Mouse (Mus musculus): Measurements from ENCODE around the gene Tnrc6b. TPM values are rescaled to one million over a fixed set of nuclear protein-coding genes. Genes with fewer than 3 reads are reported as not detected.

Tnrc6b gene
- polyA plus RNA-seq, 1 experiment from 2014 or later: 35.6 TPM

- Histone ChIP-seq H3K4me3 (no peak overlapping the region), H3K27me3 (0 out of 2 replicates have a peak, but pooled peaks cover 4% of the 10 kb centered on the region), H3K9ac (no peak overlapping the region), H3K4me2 (no peak overlapping the region), H3K9me3 (no peaks in the 10 kb centered on the region), H3K36me3 (no peaks in the 10 kb centered on the region), H3K4me1 (peaks cover 38% of the 10 kb centered on the region), H3K27ac (no peak overlapping the region)
- ATAC-seq (ENCODE audit: insufficient number of reproducible peaks, insufficient read depth, low FRiP score, low TSS enrichment, low read depth): no peak
- WGBS: 72% methylated on average over 6 of the region's 6 CpGs
These were observed 28.0 kb upstream of the Tnrc6b start for GRCm38 (mm10) chr15:80683151-80683550.

- Histone ChIP-seq H3K27me3 (0 out of 2 replicates have a peak, but pooled peaks cover 4% of the 10 kb centered on the region), H3K9ac (no peak overlapping the region), H3K4me2 (no peak overlapping the region), H3K36me3 (no peaks in the 10 kb centered on the region), H3K4me1 (peaks cover 34% of the 10 kb centered on the region), H3K4me3 (no peak overlapping the region), H3K9me3 (no peaks in the 10 kb centered on the region), H3K27ac (no peak overlapping the region; the same call in 1 of the 2 replicates)
- no peak for ATAC-seq (ENCODE audit: insufficient number of reproducible peaks, insufficient read depth, low FRiP score, low TSS enrichment, low read depth)
- 57% methylated on average over 3 of the region's 3 CpGs for WGBS
These were observed 27.1 kb upstream of the Tnrc6b start for GRCm38 (mm10) chr15:80683990-80684389.

- 30% methylated on average over 8 of the region's 8 CpGs for WGBS
- Histone ChIP-seq H3K4me3 (no peak overlapping the region), H3K9ac (no peak overlapping the region), H3K27ac (no peak overlapping the region), H3K36me3 (no peaks in the 10 kb centered on the region), H3K4me2 (no peak overlapping the region), H3K4me1 (peaks cover 25% of the 10 kb centered on the region), H3K27me3 (peaks cover 4% of the 10 kb centered on the region; the same call in 1 of the 2 replicates), H3K9me3 (no peaks in the 10 kb centered on the region)
- no peak for ATAC-seq (ENCODE audit: insufficient number of reproducible peaks, insufficient read depth, low FRiP score, low TSS enrichment, low read depth)
These were observed 26.1 kb upstream of the Tnrc6b start for GRCm38 (mm10) chr15:80684786-80685602.

GRCm38 (mm10) chr15:80685603-80685895 is 25.6 kb upstream of the Tnrc6b start:
- Histone ChIP-seq H3K27ac (no peak overlapping the region), H3K4me2 (no peak overlapping the region), H3K4me3 (no peak overlapping the region), H3K4me1 (peaks cover 19% of the 10 kb centered on the region), H3K27me3 (peaks cover 4% of the 10 kb centered on the region; the same call in 1 of the 2 replicates), H3K9ac (no peak overlapping the region), H3K36me3 (no peaks in the 10 kb centered on the region), H3K9me3 (no peaks in the 10 kb centered on the region)
- WGBS: 55% methylated on average over 7 of the region's 7 CpGs
- no peak for ATAC-seq (ENCODE audit: insufficient number of reproducible peaks, insufficient read depth, low FRiP score, low TSS enrichment, low read depth)

- Histone ChIP-seq H3K27ac (no peak overlapping the region), H3K4me3 (no peak overlapping the region), H3K4me1 (peaks cover 11% of the 10 kb centered on the region), H3K27me3 (peaks cover 16% of the 10 kb centered on the region), H3K4me2 (no peak overlapping the region), H3K9me3 (no peaks in the 10 kb centered on the region), H3K36me3 (no peaks in the 10 kb centered on the region), H3K9ac (no peak overlapping the region)
- no peak for ATAC-seq (ENCODE audit: insufficient number of reproducible peaks, insufficient read depth, low FRiP score, low TSS enrichment, low read depth)
- 75% methylated on average over 7 of the region's 7 CpGs for WGBS
These were observed 22.6 kb upstream of the Tnrc6b start for GRCm38 (mm10) chr15:80688536-80688935.

- Histone ChIP-seq H3K9me3 (no peaks in the 10 kb centered on the region), H3K4me1 (peaks cover 17% of the 10 kb centered on the region), H3K36me3 (no peaks in the 10 kb centered on the region), H3K27ac (no peak overlapping the region), H3K9ac (0 out of 2 replicates have a peak overlapping the region, but pooled peaks have one; percentile 16), H3K4me2 (no peak overlapping the region), H3K27me3 (peaks cover 16% of the 10 kb centered on the region), H3K4me3 (no peak overlapping the region)
- ATAC-seq (ENCODE audit: insufficient number of reproducible peaks, insufficient read depth, low FRiP score, low TSS enrichment, low read depth): no peak
- 33% methylated on average over 3 of the region's 3 CpGs for WGBS
These were observed 17.6 kb upstream of the Tnrc6b start for GRCm38 (mm10) chr15:80693492-80693891.

GRCm38 (mm10) chr15:80694125-80694910 is 16.8 kb upstream of the Tnrc6b start:
- H3K4me1 ChIP-seq: peaks cover 17% of the 10 kb centered on the region
- H3K27me3 ChIP-seq: peaks cover 16% of the 10 kb centered on the region
- ATAC-seq (ENCODE audit: insufficient number of reproducible peaks, insufficient read depth, low FRiP score, low TSS enrichment, low read depth): no peak
- WGBS: 19% methylated on average over 11 of the region's 11 CpGs
- H3K9ac ChIP-seq: no peak overlapping the region
- no peak overlapping the region for H3K4me3 ChIP-seq
- H3K9me3 ChIP-seq: no peaks in the 10 kb centered on the region
- no peak overlapping the region for H3K27ac ChIP-seq
- peak overlapping the region; percentile 32 for H3K4me2 ChIP-seq
- no peaks in the 10 kb centered on the region for H3K36me3 ChIP-seq

- Histone ChIP-seq H3K27ac (no peak overlapping the region), H3K9me3 (no peaks in the 10 kb centered on the region), H3K27me3 (peaks cover 12% of the 10 kb centered on the region), H3K36me3 (no peaks in the 10 kb centered on the region), H3K4me2 (no peak overlapping the region), H3K4me3 (no peak overlapping the region), H3K9ac (peak overlapping the region; percentile 21; the same call in 1 of the 2 replicates), H3K4me1 (peaks cover 17% of the 10 kb centered on the region)
- no peak for ATAC-seq (ENCODE audit: insufficient number of reproducible peaks, insufficient read depth, low FRiP score, low TSS enrichment, low read depth)
- 53% methylated on average over 5 of the region's 5 CpGs for WGBS
These were observed 13.5 kb upstream of the Tnrc6b start for GRCm38 (mm10) chr15:80697564-80697963.

GRCm38 (mm10) chr15:80701481-80702257 is 9.4 kb upstream of the Tnrc6b start:
- H3K4me3 ChIP-seq: no peak overlapping the region
- no peak overlapping the region for H3K4me2 ChIP-seq
- no peaks in the 10 kb centered on the region for H3K9me3 ChIP-seq
- peaks cover 3% of the 10 kb centered on the region; the same call in 1 of the 2 replicates for H3K27me3 ChIP-seq
- no peak overlapping the region for H3K9ac ChIP-seq
- H3K27ac ChIP-seq: no peak overlapping the region
- no peak for ATAC-seq (ENCODE audit: insufficient number of reproducible peaks, insufficient read depth, low FRiP score, low TSS enrichment, low read depth)
- no peaks in the 10 kb centered on the region for H3K36me3 ChIP-seq
- H3K4me1 ChIP-seq: peaks cover 9% of the 10 kb centered on the region; the same call in 1 of the 2 replicates
- WGBS: 69% methylated on average over 8 of the region's 8 CpGs

- Histone ChIP-seq H3K27me3 (peaks cover 3% of the 10 kb centered on the region; the same call in 1 of the 2 replicates), H3K4me1 (peaks cover 21% of the 10 kb centered on the region), H3K4me2 (no peak overlapping the region), H3K4me3 (no peak overlapping the region), H3K36me3 (no peaks in the 10 kb centered on the region), H3K9ac (no peak overlapping the region), H3K27ac (no peak overlapping the region), H3K9me3 (no peaks in the 10 kb centered on the region)
- 79% methylated on average over 5 of the region's 5 CpGs for WGBS
- no peak for ATAC-seq (ENCODE audit: insufficient number of reproducible peaks, insufficient read depth, low FRiP score, low TSS enrichment, low read depth)
These were observed 8.2 kb upstream of the Tnrc6b start for GRCm38 (mm10) chr15:80702910-80703309.

- peaks cover 3% of the 10 kb centered on the region; the same call in 1 of the 2 replicates for H3K27me3 ChIP-seq
- no peaks in the 10 kb centered on the region for H3K9me3 ChIP-seq
- no peak overlapping the region for H3K9ac ChIP-seq
- H3K4me2 ChIP-seq: no peak overlapping the region
- WGBS: 78% methylated on average over 2 of the region's 2 CpGs
- no peak overlapping the region for H3K4me3 ChIP-seq
- ATAC-seq (ENCODE audit: insufficient number of reproducible peaks, insufficient read depth, low FRiP score, low TSS enrichment, low read depth): no peak
- H3K4me1 ChIP-seq: peaks cover 21% of the 10 kb centered on the region
- no peaks in the 10 kb centered on the region for H3K36me3 ChIP-seq
- no peak overlapping the region for H3K27ac ChIP-seq
These were observed 7.6 kb upstream of the Tnrc6b start for GRCm38 (mm10) chr15:80703495-80703894.
